Mouse (Mus musculus) liver, adult 2 months (tissue): ENCODE results near the gene Vmp1.

Source experiments
- CTCF ChIP-seq: fragments of 200-500 bp; IDR thresholded peaks from 2 replicates; pipeline ENCODE4 v1.5.1; 2011; ENCODE audit warnings: low read depth, low read length, control low read depth
- POLR2A ChIP-seq: fragments of 200-500 bp; IDR thresholded peaks from 2 replicates; pipeline ENCODE4 v1.6.1; 2011; ENCODE audit warnings: low read length, control low read depth; ENCODE audit not compliant: insufficient read depth; ENCODE audit errors: extremely low read depth

- no peak for TF ChIP-seq POLR2A
- no peak for TF ChIP-seq CTCF
These were observed 106.4 kb downstream of the Vmp1 start for GRCm38 (mm10) chr11:86577231-86577630.
